Mouse (Mus musculus): ENCODE measurements around the gene Ctnna3. TPM values are rescaled to one million over a fixed set of nuclear protein-coding genes. Genes with fewer than 3 reads are reported as not detected.

Gene Ctnna3
- total RNA-seq, 2 experiments from 2014 or later = 2.1 to 3.5 TPM

- no peak for DNase-seq
Observed at GRCm38 (mm10) chr10:63526027-63526426, 96.1 kb downstream of the Ctnna3 start.

GRCm38 (mm10) chr10:63532381-63532780 lies 102.5 kb downstream of the Ctnna3 start:
- no peak for DNase-seq

GRCm38 (mm10) chr10:63541754-63542153 lies 111.9 kb downstream of the Ctnna3 start:
- no peak for DNase-seq

GRCm38 (mm10) chr10:63542493-63542892 lies 112.6 kb downstream of the Ctnna3 start:
- no peak for DNase-seq

- peak; percentile 39 for DNase-seq
Observed at GRCm38 (mm10) chr10:63566691-63567090, 136.8 kb downstream of the Ctnna3 start.

GRCm38 (mm10) chr10:63571561-63571960 lies 141.7 kb downstream of the Ctnna3 start:
- no peak for DNase-seq

GRCm38 (mm10) chr10:63572866-63573265 lies 143.0 kb downstream of the Ctnna3 start:
- DNase-seq = no peak

- peak; percentile 68 for DNase-seq
Observed at GRCm38 (mm10) chr10:63574100-63574609, 144.3 kb downstream of the Ctnna3 start.

GRCm38 (mm10) chr10:63582608-63583007 lies 152.7 kb downstream of the Ctnna3 start:
- peak; percentile 87 for DNase-seq

GRCm38 (mm10) chr10:63583798-63584374 lies 154.0 kb downstream of the Ctnna3 start:
- no peak for DNase-seq

- DNase-seq = no peak
Observed at GRCm38 (mm10) chr10:63599417-63599816, 169.5 kb downstream of the Ctnna3 start.

GRCm38 (mm10) chr10:63601206-63601605 lies 171.3 kb downstream of the Ctnna3 start:
- DNase-seq = no peak

GRCm38 (mm10) chr10:63628546-63628945 lies 198.6 kb downstream of the Ctnna3 start:
- no peak for DNase-seq

GRCm38 (mm10) chr10:63633915-63634314 lies 204.0 kb downstream of the Ctnna3 start:
- DNase-seq = no peak

GRCm38 (mm10) chr10:63637987-63638386 lies 208.1 kb downstream of the Ctnna3 start:
- no peak for DNase-seq

GRCm38 (mm10) chr10:63647300-63647699 lies 217.4 kb downstream of the Ctnna3 start:
- no peak for DNase-seq

- DNase-seq = no peak
Observed at GRCm38 (mm10) chr10:63650307-63650706, 220.4 kb downstream of the Ctnna3 start.

GRCm38 (mm10) chr10:63652887-63653286 lies 223.0 kb downstream of the Ctnna3 start:
- no peak for DNase-seq

GRCm38 (mm10) chr10:63653571-63653970 lies 223.7 kb downstream of the Ctnna3 start:
- no peak for DNase-seq

GRCm38 (mm10) chr10:63654560-63654959 lies 224.7 kb downstream of the Ctnna3 start:
- no peak for DNase-seq

GRCm38 (mm10) chr10:63676343-63676742 lies 246.4 kb downstream of the Ctnna3 start:
- no peak for DNase-seq

GRCm38 (mm10) chr10:63689233-63689632 lies 259.3 kb downstream of the Ctnna3 start:
- DNase-seq = no peak

- DNase-seq = peak; percentile 23
Observed at GRCm38 (mm10) chr10:63689651-63690050, 259.8 kb downstream of the Ctnna3 start.

GRCm38 (mm10) chr10:63692039-63692438 lies 262.1 kb downstream of the Ctnna3 start:
- DNase-seq = peak; percentile 27

All from adrenal gland, postnatal 10 days (tissue).